18 mouse cellular contexts compared by ENCODE assay signal in the genomic region with DNA sequence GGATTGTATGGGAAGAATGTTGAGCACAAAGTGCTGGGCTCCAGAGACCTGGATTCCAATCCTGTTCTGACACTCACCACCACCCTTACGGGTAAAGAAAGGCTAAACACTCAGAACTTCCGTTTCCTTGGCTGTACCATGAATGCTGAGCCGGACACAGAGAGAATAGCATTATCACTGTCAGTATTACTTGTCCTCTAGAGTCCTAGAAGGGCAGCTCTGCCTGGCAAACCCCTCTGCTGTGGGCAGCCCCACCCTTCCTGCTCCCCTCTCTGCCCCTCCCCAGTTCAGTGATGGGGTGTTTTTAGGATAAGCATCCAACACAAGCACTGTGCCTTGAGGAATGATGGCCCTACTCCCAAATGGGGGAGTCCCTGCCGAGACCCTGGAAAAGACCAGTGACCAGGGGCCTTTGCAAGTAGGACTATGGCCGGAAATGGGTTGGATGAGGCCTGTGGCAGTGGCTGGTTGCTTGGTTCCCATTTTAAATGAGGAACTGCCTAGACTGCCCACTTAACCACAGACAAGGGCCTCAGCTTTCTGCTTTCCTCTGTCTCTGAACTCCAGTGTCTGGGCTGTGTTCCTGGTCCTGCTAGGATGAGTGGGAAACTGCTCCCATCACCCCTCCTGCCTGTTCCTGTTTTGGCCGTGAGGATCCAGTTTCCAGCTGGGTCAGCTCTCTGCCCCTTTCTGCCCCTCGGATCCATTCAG. TPM values are rescaled to one million over a fixed set of nuclear protein-coding genes. Genes with fewer than 3 reads are reported as not detected.
A peak's percentile ranks its signal among the peaks of the same experiment; 100 is the strongest.
DNase-seq lines count a peak whose midpoint lies in the region; ATAC-seq and TF ChIP-seq lines count a peak whose summit lies in the region.
"Had no signal": no experiment of that assay in that cellular context is flagged by ENCODE, and none has a peak within 500 bp of the region (broad histone marks: within the 10 kb centered on the region; RNA-seq: fewer than 3 reads in every experiment).

No protein-coding gene starts in this region.

- no peak overlapping the region for H3K4me2 ChIP-seq in liver, embryonic 15.5 days
- no peak overlapping the region for H3K4me2 ChIP-seq in forebrain, embryonic 12.5 days
- H3K4me2 ChIP-seq: heart, embryonic 15.5 days; limb, embryonic 15.5 days had no signal

- H3K9ac ChIP-seq in liver, embryonic 15.5 days, result no peak overlapping the region
- H3K9ac ChIP-seq in forebrain, embryonic 12.5 days, result no peak overlapping the region
- H3K9ac ChIP-seq: forebrain, postnatal 0 days; heart, embryonic 15.5 days; limb, embryonic 15.5 days had no signal

- H3K4me3 ChIP-seq in kidney, adult 2 months (ENCODE audit: insufficient read depth, low read depth, low read length), result no peak overlapping the region
- no peak overlapping the region for H3K4me3 ChIP-seq in liver, embryonic 15.5 days (replicated peaks)
- no peak overlapping the region for H3K4me3 ChIP-seq in forebrain, embryonic 12.5 days (replicated peaks)
- H3K4me3 ChIP-seq: heart, embryonic 15.5 days; left cerebral cortex, adult 2 months; limb, embryonic 15.5 days had no signal

- H3K27ac ChIP-seq in kidney, adult 2 months (ENCODE audit: insufficient read depth, low read depth, low read length), result no peak overlapping the region
- 0 out of 2 replicates have a peak overlapping the region, but pooled peaks have one; percentile 33 for H3K27ac ChIP-seq in liver, embryonic 15.5 days (replicated peaks)
- no peak overlapping the region for H3K27ac ChIP-seq in forebrain, embryonic 12.5 days
- H3K27ac ChIP-seq: heart, embryonic 15.5 days; left cerebral cortex, adult 2 months; limb, embryonic 15.5 days had no signal

- 82% methylated on average over 7 of the region's 7 CpGs for WGBS in kidney, adult 2 months
- 19% methylated on average over 7 of the region's 7 CpGs for WGBS in liver, embryonic 15.5 days (ENCODE audit: insufficient replicate concordance)
- WGBS in forebrain, embryonic 12.5 days, result 78% methylated on average over 7 of the region's 7 CpGs

- H3K4me1 ChIP-seq in kidney, adult 2 months (ENCODE audit: control insufficient read depth, insufficient read depth, low read length), result no peaks in the 10 kb centered on the region
- peaks cover 8% of the 10 kb centered on the region; the same call in 1 of the 2 replicates for H3K4me1 ChIP-seq in liver, embryonic 15.5 days (replicated peaks)
- no peaks in the 10 kb centered on the region for H3K4me1 ChIP-seq in forebrain, embryonic 12.5 days
- H3K4me1 ChIP-seq: heart, embryonic 15.5 days; limb, embryonic 15.5 days had no signal

- H3K9me3 ChIP-seq in liver, embryonic 15.5 days (replicated peaks), result no peaks in the 10 kb centered on the region
- H3K9me3 ChIP-seq in forebrain, embryonic 12.5 days, result no peaks in the 10 kb centered on the region
- H3K9me3 ChIP-seq: heart, embryonic 15.5 days; limb, embryonic 15.5 days had no signal

- ATAC-seq in liver, embryonic 15.5 days (ENCODE audit: insufficient read depth), result no peak
- ATAC-seq in neutrophil, adult 5-6 weeks (ENCODE audit: extremely low read depth, insufficient number of reproducible peaks, low FRiP score, poor library complexity, severe bottlenecking), result peak; percentile 74
- no peak for ATAC-seq in forebrain, embryonic 12.5 days (ENCODE audit: low FRiP score)
- ATAC-seq: activated CD4-positive, CD25-positive, alpha-beta regulatory T cell, adult 4 months; forebrain, postnatal 0 days; hindbrain, embryonic 16.5 days had no signal

- intact Hi-C loops in left cerebral cortex, postnatal 25 days (cut with DNase I), result no loop called here

- peak; percentile 16 for DNase-seq in kidney, adult 2 months
- no peak for DNase-seq in kidney, postnatal 10 days
- peak; percentile 78 for DNase-seq in MEL-GATA-1-ER (ENCODE audit: extremely low read depth, low read depth)
- no peak for DNase-seq in left cerebral cortex, postnatal 25 days (ENCODE audit: low spot score in 2 of 2)
- DNase-seq: adrenal gland, postnatal 36 days; cerebellum, adult 11-12 months; forebrain, postnatal 0 days; gastrocnemius, postnatal 25 days; kidney, adult 8-10 months; thymus, postnatal 4 days had no signal

- TF ChIP-seq POLR2A in kidney, adult 2 months (IDR thresholded peaks at IDR 0.05; ENCODE audit: low read depth, low read length), result no peak

- H3K27me3 ChIP-seq in kidney, adult 2 months (replicated peaks; ENCODE audit: control insufficient read depth, insufficient read depth, low read length), result no peaks in the 10 kb centered on the region
- no peaks in the 10 kb centered on the region for H3K27me3 ChIP-seq in liver, embryonic 15.5 days
- H3K27me3 ChIP-seq in forebrain, embryonic 12.5 days, result no peaks in the 10 kb centered on the region
- H3K27me3 ChIP-seq: heart, embryonic 15.5 days; limb, embryonic 15.5 days had no signal

- TF ChIP-seq CTCF in kidney, adult 2 months (conservative IDR thresholded peaks at IDR 0.05; ENCODE audit: insufficient read depth, insufficient read length, low read depth, low read length), result no peak

- H3K36me3 ChIP-seq in kidney, adult 2 months (ENCODE audit: control insufficient read depth, insufficient read depth, low read length), result no peaks in the 10 kb centered on the region
- no peaks in the 10 kb centered on the region for H3K36me3 ChIP-seq in liver, embryonic 15.5 days (replicated peaks)
- H3K36me3 ChIP-seq in forebrain, embryonic 12.5 days (replicated peaks), result no peaks in the 10 kb centered on the region
- H3K36me3 ChIP-seq: heart, embryonic 15.5 days; limb, embryonic 15.5 days had no signal

RNA-seq across cellular contexts. Expression of a gene that starts 23.2 kb away (rescaled TPM):
- polyA plus RNA-seq in kidney, adult 2 months (2012; rRNA removed), result 7.5 and 9.0 TPM in 2 replicates
- polyA plus RNA-seq in liver, embryonic 15.5 days (2015; fragmentation: Nextera tagmentation; extraction: Ambion mirVana), result 0.58 and 0.62 TPM in 2 replicates
- 133 and 140 TPM in 2 replicates for total RNA-seq in neutrophil, adult 5-6 weeks (2017)
- 0.92 and 0.96 TPM in 2 replicates for polyA plus RNA-seq in forebrain, embryonic 12.5 days (2016; fragmentation: Nextera tagmentation; extraction: Ambion mirVana)
- 10 to 100 TPM; 41.8 to 45.5 TPM for total RNA-seq in left cerebral cortex, postnatal 25 days (2021)

Comparison
In these comparisons a context has a peak if more than half of its experiments do, and no peak if none do; other contexts are left out.
1. DNase-seq: peak in kidney, adult 2 months (single experiment) and MEL-GATA-1-ER (single experiment); none in kidney, postnatal 10 days (single experiment) and left cerebral cortex, postnatal 25 days (0 of 2).